Mouse (Mus musculus): ENCODE data around the gene Coro7. TPM values are rescaled to one million over a fixed set of nuclear protein-coding genes. Genes with fewer than 3 reads are reported as not detected.

The Coro7 gene
- polyA plus RNA-seq, 1 experiment = 68.8 TPM

- DNase-seq (ENCODE audit: low read depth) = peak; percentile 62
- TF ChIP-seq POLR2A (IDR thresholded peaks at IDR 0.05; ENCODE audit: borderline replicate concordance, extremely low read depth, insufficient read depth, insufficient read length, poor library complexity, severe bottlenecking) (no peak), CTCF (IDR thresholded peaks at IDR 0.05; ENCODE audit: borderline replicate concordance, extremely low read depth, insufficient read depth, insufficient read length) (peak; percentile 23; the same call in 1 of the 2 replicates)
These were observed 23.6 kb downstream of the Coro7 start for GRCm38 (mm10) chr16:4655764-4656570.

GRCm38 (mm10) chr16:4655251-4655734 lies 24.3 kb downstream of the Coro7 start:
- peak; percentile 15 for DNase-seq (ENCODE audit: low read depth)
- TF ChIP-seq CTCF (IDR thresholded peaks at IDR 0.05; ENCODE audit: borderline replicate concordance, extremely low read depth, insufficient read depth, insufficient read length) (peak; percentile 16; the same call in 1 of the 2 replicates), POLR2A (IDR thresholded peaks at IDR 0.05; ENCODE audit: borderline replicate concordance, extremely low read depth, insufficient read depth, insufficient read length, poor library complexity, severe bottlenecking) (no peak)

GRCm38 (mm10) chr16:4654706-4655105 lies 24.9 kb downstream of the Coro7 start:
- DNase-seq (ENCODE audit: low read depth) = no peak

GRCm38 (mm10) chr16:4652707-4653416 lies 26.7 kb downstream of the Coro7 start:
- no peak for TF ChIP-seq CTCF (IDR thresholded peaks at IDR 0.05; ENCODE audit: borderline replicate concordance, extremely low read depth, insufficient read depth, insufficient read length)
- TF ChIP-seq POLR2A (IDR thresholded peaks at IDR 0.05; ENCODE audit: borderline replicate concordance, extremely low read depth, insufficient read depth, insufficient read length, poor library complexity, severe bottlenecking) = no peak
- no peak for DNase-seq (ENCODE audit: low read depth)

More at GRCm38 (mm10) chr16:4654706-4655105, 24.9 kb downstream of the Coro7 start:
- TF ChIP-seq POLR2A (IDR thresholded peaks at IDR 0.05; ENCODE audit: borderline replicate concordance, extremely low read depth, insufficient read depth, insufficient read length, poor library complexity, severe bottlenecking) (no peak), CTCF (IDR thresholded peaks at IDR 0.05; ENCODE audit: borderline replicate concordance, extremely low read depth, insufficient read depth, insufficient read length) (no peak)

- DNase-seq (ENCODE audit: low read depth) = no peak
- TF ChIP-seq POLR2A (IDR thresholded peaks at IDR 0.05; ENCODE audit: borderline replicate concordance, extremely low read depth, insufficient read depth, insufficient read length, poor library complexity, severe bottlenecking) (no peak), CTCF (IDR thresholded peaks at IDR 0.05; ENCODE audit: borderline replicate concordance, extremely low read depth, insufficient read depth, insufficient read length) (no peak)
These were observed 28.0 kb downstream of the Coro7 start for GRCm38 (mm10) chr16:4651624-4652023.

GRCm38 (mm10) chr16:4651081-4651480 lies 28.5 kb downstream of the Coro7 start:
- no peak for DNase-seq (ENCODE audit: low read depth)
- TF ChIP-seq POLR2A (IDR thresholded peaks at IDR 0.05; ENCODE audit: borderline replicate concordance, extremely low read depth, insufficient read depth, insufficient read length, poor library complexity, severe bottlenecking) = no peak
- no peak for TF ChIP-seq CTCF (IDR thresholded peaks at IDR 0.05; ENCODE audit: borderline replicate concordance, extremely low read depth, insufficient read depth, insufficient read length)

GRCm38 (mm10) chr16:4650161-4650560 lies 29.4 kb downstream of the Coro7 start:
- no peak for DNase-seq (ENCODE audit: low read depth)

GRCm38 (mm10) chr16:4649692-4650091 lies 29.9 kb downstream of the Coro7 start:
- TF ChIP-seq CTCF (IDR thresholded peaks at IDR 0.05; ENCODE audit: borderline replicate concordance, extremely low read depth, insufficient read depth, insufficient read length) = no peak
- no peak for TF ChIP-seq POLR2A (IDR thresholded peaks at IDR 0.05; ENCODE audit: borderline replicate concordance, extremely low read depth, insufficient read depth, insufficient read length, poor library complexity, severe bottlenecking)
- DNase-seq (ENCODE audit: low read depth) = no peak

More at GRCm38 (mm10) chr16:4650161-4650560, 29.4 kb downstream of the Coro7 start:
- no peak for TF ChIP-seq CTCF (IDR thresholded peaks at IDR 0.05; ENCODE audit: borderline replicate concordance, extremely low read depth, insufficient read depth, insufficient read length)
- TF ChIP-seq POLR2A (IDR thresholded peaks at IDR 0.05; ENCODE audit: borderline replicate concordance, extremely low read depth, insufficient read depth, insufficient read length, poor library complexity, severe bottlenecking) = no peak

- DNase-seq (ENCODE audit: low read depth) = no peak
- TF ChIP-seq POLR2A (IDR thresholded peaks at IDR 0.05; ENCODE audit: borderline replicate concordance, extremely low read depth, insufficient read depth, insufficient read length, poor library complexity, severe bottlenecking) (no peak), CTCF (IDR thresholded peaks at IDR 0.05; ENCODE audit: borderline replicate concordance, extremely low read depth, insufficient read depth, insufficient read length) (no peak)
These were observed 30.4 kb downstream of the Coro7 start for GRCm38 (mm10) chr16:4649211-4649610.

GRCm38 (mm10) chr16:4648416-4649023 lies 31.1 kb downstream of the Coro7 start:
- no peak for DNase-seq (ENCODE audit: low read depth)
- TF ChIP-seq CTCF (IDR thresholded peaks at IDR 0.05; ENCODE audit: borderline replicate concordance, extremely low read depth, insufficient read depth, insufficient read length) (no peak), POLR2A (IDR thresholded peaks at IDR 0.05; ENCODE audit: borderline replicate concordance, extremely low read depth, insufficient read depth, insufficient read length, poor library complexity, severe bottlenecking) (no peak)

- peak; percentile 36 for DNase-seq (ENCODE audit: low read depth)
- TF ChIP-seq POLR2A (IDR thresholded peaks at IDR 0.05; ENCODE audit: borderline replicate concordance, extremely low read depth, insufficient read depth, insufficient read length, poor library complexity, severe bottlenecking) = no peak
- TF ChIP-seq CTCF (IDR thresholded peaks at IDR 0.05; ENCODE audit: borderline replicate concordance, extremely low read depth, insufficient read depth, insufficient read length) = no peak
These were observed 31.9 kb downstream of the Coro7 start for GRCm38 (mm10) chr16:4647651-4648141.

Data from brain, embryonic 14.5 days (tissue).